20 mouse cellular contexts compared by ENCODE assay signal in genomic region chr4:83339393-83339792, GRCm38 (mm10). TPM values are rescaled to one million over a fixed set of nuclear protein-coding genes. Genes with fewer than 3 reads are reported as not detected.
DNase-seq lines count a peak whose midpoint lies in the region; ATAC-seq lines count a peak whose summit lies in the region.
"Had no signal": no experiment of that assay in that cellular context is flagged by ENCODE, and none has a peak within 500 bp of the region (broad histone marks: within the 10 kb centered on the region; RNA-seq: fewer than 3 reads in every experiment).

No protein-coding gene starts in this region.

- peak; percentile 40 for DNase-seq in 416B (ENCODE audit: low read depth)
- peak; percentile 41 for DNase-seq in CD4-positive helper T cell, adult 2 months (ENCODE audit: low read depth, low spot score)
- DNase-seq in lung, postnatal 36 days, result no peak
- DNase-seq in thymus, adult 18-20 months, result no peak
- no peak for DNase-seq in lung, adult 18-20 months
- DNase-seq: adrenal gland, adult 2 months; adrenal gland, postnatal 14 days; cerebellum, adult 11 months; cerebellum, adult 2 months; cerebellum, adult 9-11 months; cerebellum, postnatal 25 days; embryo, embryonic 11 days; gastrocnemius, postnatal 36 days; heart, adult 18-20 months; heart, postnatal 14 days; heart, postnatal 4 days had no signal

- peak; percentile 55 for ATAC-seq in granulocyte monocyte progenitor cell, adult 5-6 weeks (replicated peaks; ENCODE audit: poor library complexity, severe bottlenecking)
- ATAC-seq: forebrain, embryonic 15.5 days; hindbrain, postnatal 0 days; intestine, postnatal 0 days had no signal

RNA-seq across cellular contexts. Expression of gene Ttc39b, which starts 15.3 kb away (rescaled TPM):
- 0.19 TPM in 1 of 2 replicates, not detected in the other for total RNA-seq in granulocyte monocyte progenitor cell, adult 5-6 weeks (2014; fragmentation: Nextera tagmentation)
- 0.26 and 1.6 TPM in 2 replicates for total RNA-seq in granulocyte monocyte progenitor cell, adult 5-6 weeks (2017)

Comparison
In these comparisons a context has a peak if more than half of its experiments do, and no peak if none do; other contexts are left out.
1. DNase-seq: peak in 416B (single experiment) and CD4-positive helper T cell, adult 2 months (single experiment); none in lung, postnatal 36 days (single experiment), thymus, adult 18-20 months (0 of 2) and lung, adult 18-20 months (0 of 2).